Mouse (Mus musculus) forebrain, embryonic 12.5 days (tissue): ENCODE data around the gene Smarce1. TPM values are rescaled to one million over a fixed set of nuclear protein-coding genes. Genes with fewer than 3 reads are reported as not detected.
A peak's percentile ranks its signal among the peaks of the same experiment; 100 is the strongest.
"Not testable (repeated sequence)": the region's sequence is repeated elsewhere in the genome, so short reads cannot be mapped to it uniquely, and the experiment has no call there.

ENCODE experiments used
- ATAC-seq: fragments of 200-750 bp; cut with Nextera tagmentation; 2 replicates; pipeline ENCODE4 v1.8.0; 2017; ENCODE audit warnings: moderate TSS enrichment; ENCODE audit not compliant: low FRiP score
- H3K27ac ChIP-seq: fragments of 300-500 bp; sonication (generic); 2 replicates; pipeline ENCODE4 v1.5.1; 2016; ENCODE audit warnings: mild to moderate bottlenecking
- H3K27me3 ChIP-seq: fragments of 300-500 bp; sonication (generic); 2 replicates; pipeline ENCODE4 v1.6.1; 2016; ENCODE audit warnings: mild to moderate bottlenecking
- H3K36me3 ChIP-seq: fragments of 300-500 bp; sonication (generic); replicated peaks from 2 replicates; pipeline ENCODE4 v1.6.1; 2016; ENCODE audit warnings: mild to moderate bottlenecking
- H3K4me1 ChIP-seq: fragments of 300-500 bp; sonication (generic); 2 replicates; pipeline ENCODE4 v1.6.1; 2016
- H3K4me2 ChIP-seq: fragments of 300-500 bp; sonication (generic); 2 replicates; pipeline ENCODE4 v1.6.1; 2016; ENCODE audit warnings: mild to moderate bottlenecking, moderate library complexity
- H3K4me3 ChIP-seq: fragments of 300-500 bp; sonication (generic); replicated peaks from 2 replicates; pipeline ENCODE4 v1.5.1; 2016; ENCODE audit warnings: mild to moderate bottlenecking
- H3K9ac ChIP-seq: fragments of 300-500 bp; sonication (generic); 2 replicates; pipeline ENCODE4 v1.6.1; 2016; ENCODE audit warnings: mild to moderate bottlenecking
- H3K9me3 ChIP-seq: fragments of 300-500 bp; sonication (generic); 2 replicates; pipeline ENCODE4 v1.6.1; 2016
- WGBS: fragments of 180-500 bp; shearing (Covaris S2); methylation state at CpG from one replicate; pipeline ENCODE4 v1.1.7; 2016; 5-methylcytosine and 5-hydroxymethylcytosine counted together
- polyA plus RNA-seq: library from polyadenylated mRNA; unstranded; fragments of >200 nt; fragmentation: Nextera tagmentation; extraction: Ambion mirVana; gene quantifications from 2 replicates; pipeline ENCODE4 v1.2.1, GENCODE M21; 2016

The Smarce1 gene
- polyA plus RNA-seq, 1 experiment from 2014 or later, result 385 TPM

- H3K27ac ChIP-seq, result no peak overlapping the region
- H3K4me1 ChIP-seq, result no peaks in the 10 kb centered on the region
- no peak overlapping the region for H3K9ac ChIP-seq
- H3K36me3 ChIP-seq, result no peaks in the 10 kb centered on the region
- no peaks in the 10 kb centered on the region for H3K27me3 ChIP-seq
- no peak overlapping the region for H3K4me2 ChIP-seq
- ATAC-seq, result no peak
- H3K9me3 ChIP-seq, result no peaks in the 10 kb centered on the region
- H3K4me3 ChIP-seq, result no peak overlapping the region
- 70% methylated on average over 5 of the region's 5 CpGs for WGBS
Observed at GRCm38 (mm10) chr11:99250241-99250640, 19.4 kb upstream of the Smarce1 start.

GRCm38 (mm10) chr11:99249115-99249514, 18.3 kb upstream of the Smarce1 start:
- no peak overlapping the region for H3K4me2 ChIP-seq
- H3K27me3 ChIP-seq, result no peaks in the 10 kb centered on the region
- peaks cover 1% of the 10 kb centered on the region; the same call in 1 of the 2 replicates for H3K4me1 ChIP-seq
- ATAC-seq, result no peak
- H3K9me3 ChIP-seq, result no peaks in the 10 kb centered on the region
- H3K36me3 ChIP-seq, result no peaks in the 10 kb centered on the region
- no peak overlapping the region for H3K4me3 ChIP-seq
- H3K27ac ChIP-seq, result no peak overlapping the region
- no peak overlapping the region for H3K9ac ChIP-seq
- WGBS, result 63% methylated on average over 4 of the region's 4 CpGs

- no peaks in the 10 kb centered on the region for H3K27me3 ChIP-seq
- H3K27ac ChIP-seq, result no peak overlapping the region
- no peak overlapping the region for H3K4me3 ChIP-seq
- H3K4me1 ChIP-seq, result peaks cover 7% of the 10 kb centered on the region; the same call in 1 of the 2 replicates
- no peak for ATAC-seq
- no peak overlapping the region for H3K9ac ChIP-seq
- no peak overlapping the region for H3K4me2 ChIP-seq
- WGBS, result 89% methylated on average over 4 of the region's 4 CpGs
- no peaks in the 10 kb centered on the region for H3K9me3 ChIP-seq
- no peaks in the 10 kb centered on the region for H3K36me3 ChIP-seq
Observed at GRCm38 (mm10) chr11:99247916-99248315, 17.1 kb upstream of the Smarce1 start.

GRCm38 (mm10) chr11:99244519-99244918, 13.7 kb upstream of the Smarce1 start:
- not testable (repeated sequence) for ATAC-seq, H3K9me3 ChIP-seq, H3K4me1 ChIP-seq, H3K4me2 ChIP-seq, H3K27me3 ChIP-seq, H3K27ac ChIP-seq, H3K4me3 ChIP-seq, H3K9ac ChIP-seq, H3K36me3 ChIP-seq
- 48% methylated on average over 3 of the region's 3 CpGs for WGBS

GRCm38 (mm10) chr11:99243820-99244374, 13.1 kb upstream of the Smarce1 start, which contains the start of gene Krt222:
Krt222 (minus strand) TSS chr11:99244085.
- Histone ChIP-seq H3K4me3 (peak within 1 kb of the TSS; percentile 32), H3K27me3 (no peaks in the 10 kb centered on the region), H3K9ac (peak within 1 kb of the TSS; percentile 59; the same call in 1 of the 2 replicates), H3K27ac (no peak within 1 kb of the TSS), H3K9me3 (no peaks in the 10 kb centered on the region), H3K4me2 (peak within 1 kb of the TSS; percentile 50), H3K4me1 (peaks cover 7% of the 10 kb centered on the region; the same call in 1 of the 2 replicates), H3K36me3 (no peaks in the 10 kb centered on the region)
- 8% methylated on average over 17 of the region's 17 CpGs for WGBS
- ATAC-seq, result no peak

- no peak for ATAC-seq
- no peaks in the 10 kb centered on the region for H3K9me3 ChIP-seq
- no peaks in the 10 kb centered on the region for H3K36me3 ChIP-seq
- no peak overlapping the region for H3K27ac ChIP-seq
- no peaks in the 10 kb centered on the region for H3K27me3 ChIP-seq
- H3K9ac ChIP-seq, result peak overlapping the region; percentile 59; the same call in 1 of the 2 replicates
- H3K4me1 ChIP-seq, result peaks cover 7% of the 10 kb centered on the region; the same call in 1 of the 2 replicates
- peak overlapping the region; percentile 32 for H3K4me3 ChIP-seq
- H3K4me2 ChIP-seq, result peak overlapping the region; percentile 50
- 71% methylated on average over 3 of the region's 3 CpGs for WGBS
Observed at GRCm38 (mm10) chr11:99243200-99243819, 12.5 kb upstream of the Smarce1 start.

- H3K36me3 ChIP-seq, result no peaks in the 10 kb centered on the region
- 75% methylated on average over 5 of the region's 5 CpGs for WGBS
- H3K4me3 ChIP-seq, result no peak overlapping the region
- no peak overlapping the region for H3K27ac ChIP-seq
- H3K9me3 ChIP-seq, result no peaks in the 10 kb centered on the region
- peaks cover 7% of the 10 kb centered on the region; the same call in 1 of the 2 replicates for H3K4me1 ChIP-seq
- no peaks in the 10 kb centered on the region for H3K27me3 ChIP-seq
- H3K9ac ChIP-seq, result no peak overlapping the region
- no peak for ATAC-seq
- H3K4me2 ChIP-seq, result no peak overlapping the region
Observed at GRCm38 (mm10) chr11:99242056-99242455, 11.2 kb upstream of the Smarce1 start.

- H3K4me2 ChIP-seq, result no peak overlapping the region
- no peaks in the 10 kb centered on the region for H3K4me1 ChIP-seq
- no peaks in the 10 kb centered on the region for H3K27me3 ChIP-seq
- no peaks in the 10 kb centered on the region for H3K36me3 ChIP-seq
- no peak overlapping the region for H3K4me3 ChIP-seq
- no peaks in the 10 kb centered on the region for H3K9me3 ChIP-seq
- no peak for ATAC-seq
- 76% methylated on average over 14 of the region's 14 CpGs for whole genome bisulfite sequencing
- no peak overlapping the region for H3K27ac ChIP-seq
- H3K9ac ChIP-seq, result no peak overlapping the region
Observed at GRCm38 (mm10) chr11:99238468-99238867, 7.7 kb upstream of the Smarce1 start.

GRCm38 (mm10) chr11:99231049-99231816, 416 bp upstream of the Smarce1 start:
- ATAC-seq, result peak; percentile 28; the same call in 1 of the 2 replicates
- 19% methylated on average over 15 of the region's 15 CpGs for WGBS
- Histone ChIP-seq H3K27me3 (no peaks in the 10 kb centered on the region), H3K9me3 (no peaks in the 10 kb centered on the region), H3K4me2 (peak overlapping the region; percentile 69), H3K27ac (peak overlapping the region; percentile 100), H3K9ac (peak overlapping the region; percentile 99), H3K36me3 (peaks cover 15% of the 10 kb centered on the region), H3K4me1 (peaks cover 28% of the 10 kb centered on the region), H3K4me3 (peak overlapping the region; percentile 88)

- ATAC-seq, result peak; percentile 33
- no peaks in the 10 kb centered on the region for H3K9me3 ChIP-seq
- peaks cover 28% of the 10 kb centered on the region for H3K4me1 ChIP-seq
- peak overlapping the region; percentile 99 for H3K9ac ChIP-seq
- H3K27me3 ChIP-seq, result no peaks in the 10 kb centered on the region
- WGBS, result 0% methylated on average over 31 of the region's 31 CpGs
- H3K4me2 ChIP-seq, result peak overlapping the region; percentile 69
- peaks cover 28% of the 10 kb centered on the region for H3K36me3 ChIP-seq
- H3K4me3 ChIP-seq, result peak overlapping the region; percentile 88
- peak overlapping the region; percentile 100 for H3K27ac ChIP-seq
Observed at GRCm38 (mm10) chr11:99229641-99230260, 1.1 kb downstream of the Smarce1 start.

- Histone ChIP-seq H3K36me3 (peaks cover 50% of the 10 kb centered on the region), H3K27ac (no peak overlapping the region), H3K4me3 (no peak overlapping the region), H3K27me3 (no peaks in the 10 kb centered on the region), H3K4me2 (no peak overlapping the region), H3K9ac (no peak overlapping the region), H3K9me3 (no peaks in the 10 kb centered on the region), H3K4me1 (peaks cover 21% of the 10 kb centered on the region)
- WGBS, result 91% methylated on average over 5 of the region's 5 CpGs
- ATAC-seq, result no peak
Observed at GRCm38 (mm10) chr11:99226298-99226697, 4.5 kb downstream of the Smarce1 start.

GRCm38 (mm10) chr11:99223310-99223709, 7.5 kb downstream of the Smarce1 start:
- Histone ChIP-seq H3K4me3 (no peak overlapping the region), H3K27me3 (no peaks in the 10 kb centered on the region), H3K9me3 (no peaks in the 10 kb centered on the region), H3K4me2 (no peak overlapping the region), H3K36me3 (peaks cover 73% of the 10 kb centered on the region), H3K4me1 (peaks cover 11% of the 10 kb centered on the region), H3K27ac (no peak overlapping the region), H3K9ac (no peak overlapping the region)
- WGBS, result 88% methylated on average over 5 of the region's 5 CpGs
- no peak for ATAC-seq
